ENCODE assay signal across 9 mouse cellular contexts in the genomic region with DNA sequence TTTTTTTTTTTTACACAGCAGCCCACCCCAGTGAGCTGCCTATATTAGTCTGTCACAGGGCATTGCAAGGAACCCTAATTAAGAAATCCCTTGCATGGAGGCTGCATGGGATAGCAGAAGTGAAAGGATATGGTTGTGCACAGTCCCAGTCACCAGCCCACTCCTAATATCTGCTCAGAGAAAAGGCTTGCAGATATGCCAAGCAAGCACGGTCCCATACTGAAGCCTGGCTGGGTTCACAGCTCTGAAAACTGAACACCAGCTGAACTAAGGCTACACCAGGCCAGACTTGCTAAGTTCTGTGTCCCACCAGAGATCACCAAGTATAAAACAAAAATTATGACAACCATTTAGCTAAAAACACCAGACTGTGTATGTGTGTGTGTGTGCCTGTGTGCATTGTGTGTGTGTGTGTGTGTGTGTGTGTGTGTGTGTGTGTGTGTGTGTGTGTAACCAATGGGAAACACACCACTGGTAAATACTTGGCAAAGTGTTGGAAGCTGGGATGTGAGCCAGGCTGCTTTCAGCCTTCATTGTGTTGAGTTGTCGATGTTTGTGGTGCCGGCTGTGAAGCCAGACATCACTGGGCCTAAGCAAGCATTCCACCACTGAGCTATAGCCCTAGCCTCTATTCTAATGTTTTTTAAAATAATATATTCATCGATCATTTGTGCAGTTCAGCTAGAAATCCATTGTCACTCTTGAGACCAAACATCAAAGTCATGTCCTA.
DNase-seq lines count a peak whose midpoint lies in the region; ATAC-seq lines count a peak whose summit lies in the region.
"Had no signal": no experiment of that assay in that cellular context is flagged by ENCODE, and none has a peak within 500 bp of the region (broad histone marks: within the 10 kb centered on the region; RNA-seq: fewer than 3 reads in every experiment).

No protein-coding gene starts in this region.

- H3K27me3 ChIP-seq in midbrain, embryonic 12.5 days: peaks cover 21% of the 10 kb centered on the region

- H3K4me2 ChIP-seq in midbrain, embryonic 12.5 days (replicated peaks): no peak overlapping the region

- peak; percentile 76 to 77 for DNase-seq in cerebellum, postnatal 10 days
- DNase-seq in cerebellum, adult 9-11 months: no peak
- peak; percentile 37 to 60 for DNase-seq in left cerebral cortex, postnatal 14 days (ENCODE audit: low spot score in 2 of 2)
- no peak for DNase-seq in left cerebral cortex, postnatal 36 days (ENCODE audit: low spot score in 2 of 2)
- no peak for DNase-seq in spleen, postnatal 14 days (ENCODE audit: low spot score in 2 of 2)
- no peak for DNase-seq in ovary, adult 18-20 months (ENCODE audit: low spot score)

- no peak overlapping the region for H3K4me3 ChIP-seq in midbrain, embryonic 12.5 days

- no peaks in the 10 kb centered on the region for H3K9me3 ChIP-seq in midbrain, embryonic 12.5 days

- ATAC-seq in granulocyte monocyte progenitor cell, adult 5-6 weeks (replicated peaks; ENCODE audit: poor library complexity, severe bottlenecking): 0 out of 2 replicates have a peak, but pooled peaks have one; percentile 22
- ATAC-seq in midbrain, embryonic 12.5 days (ENCODE audit: low FRiP score, low read depth): peak; percentile 32; the same call in 1 of the 2 replicates

- WGBS in midbrain, embryonic 12.5 days: 72% methylated on average over 4 of the region's 4 CpGs

- no peaks in the 10 kb centered on the region for H3K36me3 ChIP-seq in midbrain, embryonic 12.5 days

- H3K9ac ChIP-seq in midbrain, embryonic 12.5 days (replicated peaks): no peak overlapping the region

- peak overlapping the region; percentile 88 for H3K27ac ChIP-seq in midbrain, embryonic 12.5 days (replicated peaks)
- H3K27ac ChIP-seq: macrophage had no signal

- intact Hi-C loops in left cerebral cortex, postnatal 14 days (cut with DNase I): no loop called here
- intact Hi-C loops in left cerebral cortex, postnatal 36 days (cut with DNase I): loop anchor here (5.0 kb wide), 1 partner anchor 57 kb away; no protein-coding TSS in a partner anchor

- peaks cover 50% of the 10 kb centered on the region for H3K4me1 ChIP-seq in midbrain, embryonic 12.5 days

Comparison
In these comparisons a context has a peak if more than half of its experiments do, and no peak if none do; other contexts are left out.
1. DNase-seq: peak in cerebellum, postnatal 10 days (2 of 2) and left cerebral cortex, postnatal 14 days (2 of 2); none in cerebellum, adult 9-11 months (single experiment), left cerebral cortex, postnatal 36 days (0 of 2), spleen, postnatal 14 days (0 of 2) and ovary, adult 18-20 months (single experiment).